Mouse (Mus musculus) small intestine, adult 10 weeks (tissue): Measurements from ENCODE around the gene Syndig1. TPM values are rescaled to one million over a fixed set of nuclear protein-coding genes. Genes with fewer than 3 reads are reported as not detected.

Source experiments
- polyA plus RNA-seq: library from polyadenylated mRNA; stranded (reverse); fragments of 350-450 nt; fragmentation: Illumina TruSeq; extraction: RNeasy Lipid Tissue Mini Kit (QIAGEN cat#74804); gene quantifications from one replicate; pipeline ENCODE4 v1.2.3, GENCODE M21; 2014; ENCODE audit warnings: low replicate concordance

Syndig1 gene
- 0.19 TPM for polyA plus RNA-seq

GRCm38 (mm10) chr2:149828911-149829310, at the start of gene Syndig1:
Gene Syndig1, plus strand, starts transcription at chr2:149829211.

GRCm38 (mm10) chr2:149830536-149831458, 1.8 kb downstream of the Syndig1 start, which contains the start of gene C530025M09Rik:
Gene C530025M09Rik, minus strand, starts transcription at chr2:149831213.

Other genes with a start within 250 kb of the Syndig1 start
- not detected for gene C530025M09Rik, start 2.0 kb downstream of the Syndig1 start, polyA plus RNA-seq